Mouse (Mus musculus) brown adipose tissue, adult 24 weeks (tissue): ENCODE measurements around the gene Med31. TPM values are rescaled to one million over a fixed set of nuclear protein-coding genes. Genes with fewer than 3 reads are reported as not detected.
A peak's percentile ranks its signal among the peaks of the same experiment; 100 is the strongest.

ENCODE experiments used
- H3K27ac ChIP-seq: fragments of 200-500 bp; replicated peaks from 2 replicates; pipeline ENCODE4 v1.5.1; 2012; ENCODE audit warnings: low read depth, mild to moderate bottlenecking, low read length
- H3K4me1 ChIP-seq: fragments of 200-500 bp; 2 replicates; pipeline ENCODE4 v1.6.1; 2012; ENCODE audit warnings: low read length, mixed read lengths; ENCODE audit not compliant: control insufficient read depth, insufficient read depth, insufficient read length
- H3K4me3 ChIP-seq: fragments of 200-500 bp; 2 replicates; pipeline ENCODE4 v1.5.1; 2012; ENCODE audit warnings: low read depth, mild to moderate bottlenecking, low read length, moderate library complexity; ENCODE audit not compliant: insufficient read depth
- polyA plus RNA-seq: library from polyadenylated mRNA; stranded (reverse); fragments of >200 nt; gene quantifications from 2 replicates; pipeline ENCODE4 v1.2.4, GENCODE M21; 2012; ENCODE audit not compliant: missing spikeins, insufficient read depth, insufficient read length

The Med31 gene
- polyA plus RNA-seq: 16.0 and 16.1 TPM in 2 replicates

DNA sequence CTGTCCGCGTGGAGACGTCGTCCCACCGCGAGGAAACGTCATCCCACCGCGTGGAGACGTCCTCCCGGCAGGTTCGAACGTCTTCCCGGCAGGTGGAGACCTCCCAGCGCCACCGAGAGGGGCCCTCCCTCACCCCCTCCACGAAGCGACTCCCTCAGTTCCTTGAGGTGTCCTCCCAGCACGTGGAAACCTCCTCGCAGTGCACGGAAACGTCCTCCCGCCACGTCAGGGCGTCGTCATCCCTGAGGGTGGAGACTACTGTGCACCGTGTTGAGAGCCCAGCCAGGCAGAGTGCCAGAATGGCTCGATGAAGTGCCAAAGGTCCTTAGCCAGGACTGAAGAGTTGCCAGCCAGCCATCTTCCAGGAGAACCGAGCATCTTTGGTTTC, at the start of gene Med31:
TSS of gene Med31 (minus strand) at position 183 of the 388 bp plus-strand sequence.
- H3K4me3 ChIP-seq: peak within 1 kb of the TSS; percentile 86
- no peaks in the 10 kb centered on the region; the same call in 1 of the 2 replicates for H3K4me1 ChIP-seq
- H3K27ac ChIP-seq: peak within 1 kb of the TSS; percentile 77

GRCm38 (mm10) chr11:72256441-72256840, 41.0 kb upstream of the Med31 start:
- H3K4me1 ChIP-seq: no peaks in the 10 kb centered on the region
- no peak overlapping the region for H3K4me3 ChIP-seq
- H3K27ac ChIP-seq: no peak overlapping the region

DNA sequence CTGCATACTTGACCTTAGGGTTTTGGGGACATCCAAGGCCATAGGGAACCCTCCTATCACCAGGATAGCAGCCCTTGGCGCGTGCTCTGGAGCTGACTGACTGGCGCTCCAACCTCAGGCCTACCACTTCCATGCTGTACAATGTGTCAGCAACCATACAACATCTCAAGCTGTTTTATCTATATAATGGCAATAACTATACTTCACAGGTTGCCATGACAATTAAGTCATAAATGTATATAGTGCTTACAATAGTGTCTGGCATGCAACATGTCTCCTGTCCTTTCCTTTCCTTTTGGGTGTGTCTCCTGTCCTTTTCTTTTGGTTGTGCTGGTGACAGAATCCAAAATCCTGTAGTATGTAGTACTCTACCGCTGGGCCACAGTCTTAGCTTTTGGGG, 40.2 kb upstream of the Med31 start:
- Histone ChIP-seq H3K4me3 (no peak overlapping the region), H3K4me1 (no peaks in the 10 kb centered on the region), H3K27ac (no peak overlapping the region)

- Histone ChIP-seq H3K4me3 (no peak overlapping the region), H3K4me1 (no peaks in the 10 kb centered on the region), H3K27ac (no peak overlapping the region)
These were observed 29.9 kb upstream of the Med31 start for GRCm38 (mm10) chr11:72245196-72245753.

GRCm38 (mm10) chr11:72240062-72240860, 24.9 kb upstream of the Med31 start:
- Histone ChIP-seq H3K27ac (no peak overlapping the region), H3K4me3 (no peak overlapping the region), H3K4me1 (no peaks in the 10 kb centered on the region)

GRCm38 (mm10) chr11:72234013-72234412, 18.6 kb upstream of the Med31 start:
- no peaks in the 10 kb centered on the region for H3K4me1 ChIP-seq
- H3K27ac ChIP-seq: no peak overlapping the region
- H3K4me3 ChIP-seq: no peak overlapping the region

- Histone ChIP-seq H3K4me3 (no peak overlapping the region), H3K4me1 (no peaks in the 10 kb centered on the region), H3K27ac (no peak overlapping the region)
These were observed 17.6 kb upstream of the Med31 start for GRCm38 (mm10) chr11:72232991-72233390.

DNA sequence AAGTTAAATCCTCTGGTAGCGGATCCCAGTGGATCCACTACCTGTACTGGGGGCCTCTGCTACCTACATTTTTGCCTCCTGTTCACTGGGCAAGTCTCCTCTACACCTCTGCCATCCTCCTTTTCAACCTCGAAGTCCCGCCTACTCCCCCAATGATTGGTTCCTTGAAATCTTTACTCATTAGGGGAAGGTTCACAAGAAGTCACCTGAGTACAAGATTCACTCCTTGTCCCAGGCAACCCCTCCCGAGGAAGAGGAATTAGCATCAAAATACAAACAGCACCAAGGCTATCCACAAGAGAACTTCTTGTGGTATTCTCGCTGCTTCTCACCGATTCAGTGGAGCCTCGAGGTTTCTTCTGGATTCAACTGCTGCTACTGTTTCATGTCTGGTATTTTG, 16.7 kb upstream of the Med31 start:
- H3K4me3 ChIP-seq: no peak overlapping the region
- H3K4me1 ChIP-seq: no peaks in the 10 kb centered on the region
- H3K27ac ChIP-seq: no peak overlapping the region

DNA sequence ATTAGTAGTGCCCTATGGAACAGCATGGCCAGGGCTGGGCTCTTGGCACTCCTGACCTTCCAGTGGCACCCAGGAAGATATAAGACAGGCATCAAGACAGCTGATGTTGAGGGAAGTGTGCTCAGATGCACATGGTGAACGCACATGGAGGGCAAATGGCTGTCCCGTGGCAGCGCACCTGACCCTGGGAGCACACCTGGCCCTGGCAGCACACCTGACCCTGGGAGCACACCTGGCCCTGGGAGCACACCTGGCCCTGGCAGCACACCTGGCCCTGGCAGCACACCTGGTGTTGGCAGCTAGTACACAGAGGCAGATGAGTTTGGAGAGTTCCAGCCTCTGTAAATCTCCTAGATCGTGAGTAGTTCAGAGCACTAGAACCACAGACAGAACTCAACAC, 13.1 kb upstream of the Med31 start:
- H3K27ac ChIP-seq: no peak overlapping the region
- no peak overlapping the region for H3K4me3 ChIP-seq
- no peaks in the 10 kb centered on the region for H3K4me1 ChIP-seq

GRCm38 (mm10) chr11:72226901-72227300, 11.5 kb upstream of the Med31 start:
- no peaks in the 10 kb centered on the region for H3K4me1 ChIP-seq
- no peak overlapping the region for H3K4me3 ChIP-seq
- H3K27ac ChIP-seq: no peak overlapping the region

- H3K4me1 ChIP-seq: no peaks in the 10 kb centered on the region
- H3K4me3 ChIP-seq: no peak overlapping the region
- H3K27ac ChIP-seq: no peak overlapping the region
These were observed 10.8 kb upstream of the Med31 start for GRCm38 (mm10) chr11:72226020-72226791.

DNA sequence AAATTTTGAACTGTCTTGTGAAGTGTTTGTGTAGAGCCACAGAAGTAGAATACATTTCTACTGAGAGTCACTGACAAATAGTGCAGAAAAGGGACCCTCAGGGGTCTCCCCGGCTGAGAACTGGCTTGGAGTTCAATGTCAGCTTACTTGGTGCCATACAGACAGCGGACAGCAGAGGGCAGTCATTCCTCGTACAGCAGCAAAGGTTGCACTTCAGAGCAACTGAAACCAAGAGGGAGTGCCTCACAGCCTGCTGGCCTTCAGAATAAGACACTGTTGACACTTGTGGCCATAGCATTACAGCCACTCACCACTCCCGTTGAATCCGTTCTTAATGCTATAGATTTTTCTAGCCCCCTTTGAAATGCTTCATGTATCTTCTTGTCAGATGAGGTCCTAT, 9.5 kb upstream of the Med31 start:
- no peak overlapping the region for H3K27ac ChIP-seq
- no peaks in the 10 kb centered on the region for H3K4me1 ChIP-seq

DNA sequence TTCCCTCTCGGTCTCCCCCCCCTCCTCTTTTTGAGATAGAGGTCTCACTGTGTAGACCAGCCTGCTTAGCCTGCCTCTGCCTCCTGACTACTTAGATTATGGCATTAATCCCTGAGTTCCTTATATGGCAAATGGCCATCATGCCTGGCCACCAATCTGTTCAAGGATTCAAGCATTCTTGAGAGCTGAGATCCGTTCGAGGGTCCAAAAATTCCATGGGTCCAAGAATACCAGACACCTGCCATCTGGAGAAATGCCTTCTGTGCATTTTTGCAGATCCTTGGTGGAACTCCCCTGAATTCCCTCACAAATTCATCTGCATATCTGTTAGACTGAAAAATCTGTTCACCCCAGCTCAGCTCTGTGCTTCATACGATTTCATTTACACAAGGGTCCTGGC, 8.0 kb upstream of the Med31 start:
- Histone ChIP-seq H3K4me3 (no peak overlapping the region), H3K27ac (no peak overlapping the region), H3K4me1 (no peaks in the 10 kb centered on the region)

More for the DNA sequence above, 9.5 kb upstream of the Med31 start:
- H3K4me3 ChIP-seq: no peak overlapping the region

DNA sequence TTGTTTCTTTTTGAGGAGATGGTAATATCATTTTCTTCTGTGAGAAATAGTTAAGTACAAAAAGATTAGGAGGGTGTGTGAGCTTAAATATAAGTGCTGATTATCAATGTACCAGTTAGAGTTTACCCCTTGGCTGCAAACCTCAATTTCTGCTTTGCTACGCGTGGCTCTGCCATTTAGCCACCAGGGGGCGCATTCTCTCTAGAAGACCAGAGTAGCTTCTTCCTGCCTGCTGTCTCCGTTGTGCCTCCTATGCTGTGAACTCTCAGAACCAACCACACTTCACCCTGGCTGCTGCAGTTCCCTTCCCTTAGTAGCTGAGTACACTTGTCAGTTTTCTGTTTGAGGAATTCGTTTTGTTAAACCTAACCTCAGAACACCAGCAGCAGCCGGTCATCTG, 5.9 kb upstream of the Med31 start:
- Histone ChIP-seq H3K4me3 (no peak overlapping the region), H3K4me1 (no peaks in the 10 kb centered on the region), H3K27ac (no peak overlapping the region)

DNA sequence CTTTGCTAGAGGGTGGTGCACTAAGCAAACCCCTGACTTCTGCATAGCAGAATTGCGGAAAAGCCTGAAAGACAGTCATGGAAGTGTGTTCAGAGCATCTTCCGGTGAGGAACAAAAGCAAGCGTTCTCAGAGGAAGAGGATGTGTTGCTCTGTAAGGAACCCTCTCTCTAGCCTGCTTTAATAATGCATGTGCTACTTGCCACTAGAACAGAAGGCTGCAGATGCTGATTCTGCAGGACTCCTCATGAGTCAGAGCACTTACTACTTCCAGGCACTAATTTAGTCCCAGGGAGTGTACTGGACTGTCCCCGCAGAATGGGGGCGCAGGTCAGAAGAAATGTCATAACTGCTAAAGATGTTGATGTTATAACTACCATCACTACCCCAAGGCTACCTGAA, 1.7 kb upstream of the Med31 start:
- Histone ChIP-seq H3K27ac (no peak overlapping the region), H3K4me3 (no peak overlapping the region), H3K4me1 (no peaks in the 10 kb centered on the region; the same call in 1 of the 2 replicates)
